Mouse (Mus musculus) mesoderm, embryonic 11.5 days (tissue): ENCODE results near the gene Nipal3.

Experiments
- DNase-seq: peaks from one replicate; pipeline ENCODE4 v3.0.0-alpha.2; 2012; ENCODE audit warnings: low read depth, low spot score

The Nipal3 gene

GRCm38 (mm10) chr4:135494521-135495396, at the start of gene Nipal3, which contains the start of gene Stpg1:
Gene Nipal3, minus strand, starts transcription at chr4:135495038.
Gene Stpg1, plus strand, starts transcription at chr4:135494790.
- peak; percentile 93 for DNase-seq

- no peak for DNase-seq
Measured at GRCm38 (mm10) chr4:135544284-135544683, 49.4 kb upstream of the Nipal3 start.

GRCm38 (mm10) chr4:135540057-135540456, 45.2 kb upstream of the Nipal3 start:
- DNase-seq: no peak

- no peak for DNase-seq
Measured at GRCm38 (mm10) chr4:135539056-135539455, 44.2 kb upstream of the Nipal3 start.

GRCm38 (mm10) chr4:135535021-135535420, 40.2 kb upstream of the Nipal3 start:
- DNase-seq: no peak

- DNase-seq: no peak
Measured at GRCm38 (mm10) chr4:135533001-135533400, 38.2 kb upstream of the Nipal3 start.

GRCm38 (mm10) chr4:135531771-135532613, 37.2 kb upstream of the Nipal3 start:
- DNase-seq: no peak

GRCm38 (mm10) chr4:135531236-135531635, 36.4 kb upstream of the Nipal3 start:
- DNase-seq: no peak

- DNase-seq: no peak
Measured at GRCm38 (mm10) chr4:135530270-135530669, 35.4 kb upstream of the Nipal3 start.

- peak; percentile 41 for DNase-seq
Measured at GRCm38 (mm10) chr4:135526039-135526710, 31.3 kb upstream of the Nipal3 start.

- DNase-seq: no peak
Measured at GRCm38 (mm10) chr4:135525057-135525456, 30.2 kb upstream of the Nipal3 start.

- no peak for DNase-seq
Measured at GRCm38 (mm10) chr4:135523939-135524338, 29.1 kb upstream of the Nipal3 start.

GRCm38 (mm10) chr4:135520421-135520820, 25.6 kb upstream of the Nipal3 start:
- no peak for DNase-seq

GRCm38 (mm10) chr4:135518135-135518534, 23.3 kb upstream of the Nipal3 start:
- DNase-seq: no peak

- peak; percentile 67 for DNase-seq
Measured at GRCm38 (mm10) chr4:135516351-135517316, 21.8 kb upstream of the Nipal3 start.

- no peak for DNase-seq
Measured at GRCm38 (mm10) chr4:135514925-135515324, 20.1 kb upstream of the Nipal3 start.

- DNase-seq: no peak
Measured at GRCm38 (mm10) chr4:135513865-135514264, 19.0 kb upstream of the Nipal3 start.

GRCm38 (mm10) chr4:135509515-135509914, 14.7 kb upstream of the Nipal3 start:
- DNase-seq: no peak

- peak; percentile 91 for DNase-seq
Measured at GRCm38 (mm10) chr4:135508419-135509039, 13.7 kb upstream of the Nipal3 start.
